Mouse (Mus musculus) liver, adult 10 weeks (tissue): ENCODE measurements around the gene 2410131K14Rik. TPM values are rescaled to one million over a fixed set of nuclear protein-coding genes. Genes with fewer than 3 reads are reported as not detected.

ENCODE experiments used
- polyA plus RNA-seq: library from polyadenylated mRNA; stranded (reverse); fragments of 350-450 nt; fragmentation: Illumina TruSeq; extraction: RNeasy Lipid Tissue Mini Kit (QIAGEN cat#74804); gene quantifications from one replicate; pipeline ENCODE4 v1.2.3, GENCODE M21; 2014; ENCODE audit warnings: low read depth, low replicate concordance

Gene 2410131K14Rik
- polyA plus RNA-seq, result 0.79 TPM

GRCm38 (mm10) chr5:118244606-118245443 lies at the start of gene 2410131K14Rik, which contains the start of gene Rnft2:
TSS of gene 2410131K14Rik (plus strand) at chr5:118245227.
TSS of gene Rnft2 (minus strand) at chr5:118245116.

Other genes with a start within 250 kb of the 2410131K14Rik start
- not detected for gene Tesc, start 217.5 kb upstream of the 2410131K14Rik start, polyA plus RNA-seq
- 1.9 TPM for gene Fbxw8, start 89.8 kb upstream of the 2410131K14Rik start, polyA plus RNA-seq
- 0.08 TPM for gene Hrk, start 80.6 kb upstream of the 2410131K14Rik start, polyA plus RNA-seq
- gene Rnft2, start 111 bp upstream of the 2410131K14Rik start, polyA plus RNA-seq, result not detected